Mouse (Mus musculus) liver, embryonic 12.5 days (tissue): ENCODE data around the gene Bet1l. TPM values are rescaled to one million over a fixed set of nuclear protein-coding genes. Genes with fewer than 3 reads are reported as not detected.
A peak's percentile ranks its signal among the peaks of the same experiment; 100 is the strongest.

Source experiments
- ATAC-seq: fragments of 200-750 bp; cut with Nextera tagmentation; 2 replicates; pipeline ENCODE4 v1.8.0; 2017; ENCODE audit warnings: moderate number of reproducible peaks, mild to moderate bottlenecking, moderate library complexity
- H3K27ac ChIP-seq: fragments of 300-500 bp; sonication (generic); 2 replicates; pipeline ENCODE4 v1.5.1; 2016; ENCODE audit warnings: mild to moderate bottlenecking
- H3K27me3 ChIP-seq: fragments of 300-500 bp; sonication (generic); replicated peaks from 2 replicates; pipeline ENCODE4 v1.6.1; 2016; ENCODE audit warnings: mild to moderate bottlenecking, moderate library complexity
- H3K36me3 ChIP-seq: fragments of 300-500 bp; sonication (generic); 2 replicates; pipeline ENCODE4 v1.6.1; 2016; ENCODE audit warnings: mild to moderate bottlenecking, moderate library complexity
- H3K4me1 ChIP-seq: fragments of 300-500 bp; sonication (generic); 2 replicates; pipeline ENCODE4 v1.6.1; 2016
- H3K4me2 ChIP-seq: fragments of 300-500 bp; sonication (generic); 2 replicates; pipeline ENCODE4 v1.6.1; 2016; ENCODE audit warnings: mild to moderate bottlenecking, moderate library complexity
- H3K4me3 ChIP-seq: fragments of 300-500 bp; sonication (generic); 2 replicates; pipeline ENCODE4 v1.5.1; 2016; ENCODE audit warnings: mild to moderate bottlenecking, moderate library complexity
- H3K9ac ChIP-seq: fragments of 300-500 bp; sonication (generic); 2 replicates; pipeline ENCODE4 v1.6.1; 2016; ENCODE audit warnings: mild to moderate bottlenecking, moderate library complexity
- H3K9me3 ChIP-seq: fragments of 300-500 bp; sonication (generic); replicated peaks from 2 replicates; pipeline ENCODE4 v1.6.1; 2016; ENCODE audit warnings: mild to moderate bottlenecking, moderate library complexity
- WGBS: fragments of 180-500 bp; shearing (Covaris S2); methylation state at CpG from one replicate; pipeline ENCODE4 v1.1.7; 2016; ENCODE audit not compliant: insufficient replicate concordance; 5-methylcytosine and 5-hydroxymethylcytosine counted together
- polyA plus RNA-seq: library from polyadenylated mRNA; unstranded; fragments of >200 nt; fragmentation: Nextera tagmentation; extraction: Ambion mirVana; gene quantifications from 2 replicates; pipeline ENCODE4 v1.2.1, GENCODE M21; 2016

Bet1l gene
- polyA plus RNA-seq, 1 experiment from 2014 or later, result 18.0 TPM

- Histone ChIP-seq H3K4me3 (no peak overlapping the region), H3K4me1 (0 out of 2 replicates have a peak, but pooled peaks cover 9% of the 10 kb centered on the region), H3K36me3 (no peaks in the 10 kb centered on the region), H3K27me3 (peaks cover 7% of the 10 kb centered on the region; the same call in 1 of the 2 replicates), H3K9me3 (no peaks in the 10 kb centered on the region), H3K4me2 (no peak overlapping the region), H3K27ac (no peak overlapping the region), H3K9ac (no peak overlapping the region)
- ATAC-seq, result no peak
- WGBS, result 73% methylated on average over 4 of the region's 4 CpGs
Observed at GRCm38 (mm10) chr7:140822731-140823130, 34.6 kb downstream of the Bet1l start.

GRCm38 (mm10) chr7:140821653-140822329 is 35.6 kb downstream of the Bet1l start, which contains the start of gene Zfp941:
Gene Zfp941, minus strand, starts transcription at chr7:140822178.
- WGBS, result 5% methylated on average over 21 of the region's 21 CpGs
- Histone ChIP-seq H3K9ac (peak within 1 kb of the TSS; percentile 9; the same call in 1 of the 2 replicates), H3K27ac (no peak within 1 kb of the TSS), H3K4me2 (peak within 1 kb of the TSS; percentile 64), H3K9me3 (no peaks in the 10 kb centered on the region), H3K4me1 (0 out of 2 replicates have a peak, but pooled peaks cover 9% of the 10 kb centered on the region), H3K4me3 (peak within 1 kb of the TSS; percentile 41), H3K27me3 (peaks cover 7% of the 10 kb centered on the region; the same call in 1 of the 2 replicates), H3K36me3 (no peaks in the 10 kb centered on the region)
- ATAC-seq, result peak; percentile 63

GRCm38 (mm10) chr7:140821305-140821652 is 36.1 kb downstream of the Bet1l start:
- WGBS, result 58% methylated on average over 5 of the region's 5 CpGs
- 0 out of 2 replicates have a peak overlapping the region, but pooled peaks have one; percentile 9 for H3K9ac ChIP-seq
- 0 out of 2 replicates have a peak, but pooled peaks cover 7% of the 10 kb centered on the region for H3K27me3 ChIP-seq
- no peak for ATAC-seq
- no peaks in the 10 kb centered on the region for H3K9me3 ChIP-seq
- 0 out of 2 replicates have a peak, but pooled peaks cover 9% of the 10 kb centered on the region for H3K4me1 ChIP-seq
- no peak overlapping the region for H3K27ac ChIP-seq
- H3K4me3 ChIP-seq, result peak overlapping the region; percentile 41
- no peaks in the 10 kb centered on the region for H3K36me3 ChIP-seq
- H3K4me2 ChIP-seq, result peak overlapping the region; percentile 64

- no peak overlapping the region for H3K9ac ChIP-seq
- H3K4me2 ChIP-seq, result no peak overlapping the region
- no peak overlapping the region for H3K27ac ChIP-seq
- H3K4me1 ChIP-seq, result 0 out of 2 replicates have a peak, but pooled peaks cover 9% of the 10 kb centered on the region
- H3K27me3 ChIP-seq, result 0 out of 2 replicates have a peak, but pooled peaks cover 7% of the 10 kb centered on the region
- H3K9me3 ChIP-seq, result no peaks in the 10 kb centered on the region
- H3K4me3 ChIP-seq, result no peak overlapping the region
- ATAC-seq, result no peak
- no peaks in the 10 kb centered on the region for H3K36me3 ChIP-seq
- 60% methylated on average over 4 of the region's 4 CpGs for WGBS
Observed at GRCm38 (mm10) chr7:140820173-140820572, 37.2 kb downstream of the Bet1l start.

- Histone ChIP-seq H3K36me3 (no peaks in the 10 kb centered on the region), H3K27me3 (no peaks in the 10 kb centered on the region), H3K27ac (no peak overlapping the region), H3K9ac (no peak overlapping the region), H3K4me1 (no peaks in the 10 kb centered on the region), H3K9me3 (no peaks in the 10 kb centered on the region), H3K4me3 (no peak overlapping the region), H3K4me2 (no peak overlapping the region)
- WGBS, result 79% methylated on average over 12 of the region's 12 CpGs
- no peak for ATAC-seq
Observed at GRCm38 (mm10) chr7:140812850-140813249, 44.5 kb downstream of the Bet1l start.

GRCm38 (mm10) chr7:140811714-140812113 is 45.7 kb downstream of the Bet1l start:
- WGBS, result 79% methylated on average over 13 of the region's 13 CpGs
- Histone ChIP-seq H3K9ac (no peak overlapping the region), H3K9me3 (no peaks in the 10 kb centered on the region), H3K36me3 (no peaks in the 10 kb centered on the region), H3K4me1 (no peaks in the 10 kb centered on the region), H3K27me3 (no peaks in the 10 kb centered on the region), H3K4me3 (no peak overlapping the region), H3K27ac (no peak overlapping the region), H3K4me2 (no peak overlapping the region)
- ATAC-seq, result no peak

- H3K27ac ChIP-seq, result no peak overlapping the region
- H3K4me1 ChIP-seq, result no peaks in the 10 kb centered on the region
- no peaks in the 10 kb centered on the region for H3K27me3 ChIP-seq
- no peak for ATAC-seq
- H3K9me3 ChIP-seq, result no peaks in the 10 kb centered on the region
- H3K4me2 ChIP-seq, result no peak overlapping the region
- WGBS, result 72% methylated on average over 6 of the region's 6 CpGs
- H3K4me3 ChIP-seq, result no peak overlapping the region
- no peaks in the 10 kb centered on the region for H3K36me3 ChIP-seq
- no peak overlapping the region for H3K9ac ChIP-seq
Observed at GRCm38 (mm10) chr7:140810496-140810895, 46.9 kb downstream of the Bet1l start.

GRCm38 (mm10) chr7:140805704-140806103 is 51.7 kb downstream of the Bet1l start:
- 8% methylated on average over 1 of the region's 1 CpGs for WGBS
- H3K36me3 ChIP-seq, result no peaks in the 10 kb centered on the region
- no peak overlapping the region for H3K4me2 ChIP-seq
- H3K9me3 ChIP-seq, result no peaks in the 10 kb centered on the region
- H3K4me1 ChIP-seq, result no peaks in the 10 kb centered on the region
- no peak overlapping the region for H3K27ac ChIP-seq
- H3K4me3 ChIP-seq, result no peak overlapping the region
- H3K27me3 ChIP-seq, result no peaks in the 10 kb centered on the region
- no peak overlapping the region for H3K9ac ChIP-seq
- peak; percentile 54 for ATAC-seq

Other genes with a start within 250 kb of the Bet1l start
- gene Olfr61, start 228.6 kb downstream of the Bet1l start, polyA plus RNA-seq, result not detected in 2 replicates
- gene Olfr53, start 211.1 kb downstream of the Bet1l start, polyA plus RNA-seq, result not detected in 2 replicates
- gene Olfr539, start 197.6 kb downstream of the Bet1l start, polyA plus RNA-seq, result not detected in 2 replicates
- gene Olfr45, start 175.6 kb downstream of the Bet1l start, polyA plus RNA-seq, result not detected in 2 replicates
- not detected in 2 replicates for gene Olfr541, start 160.3 kb downstream of the Bet1l start, polyA plus RNA-seq
- not detected in 2 replicates for gene Cyp2e1, start 93.8 kb downstream of the Bet1l start, polyA plus RNA-seq
- gene Syce1, start 69.7 kb downstream of the Bet1l start, polyA plus RNA-seq, result 0.15 TPM in 1 of 2 replicates, not detected in the other
- 0.43 and 0.51 TPM in 2 replicates for gene Zfp941, start 35.4 kb downstream of the Bet1l start, polyA plus RNA-seq
- 4.5 and 4.6 TPM in 2 replicates for gene Urah, start 22.6 kb downstream of the Bet1l start, polyA plus RNA-seq
- not detected in 2 replicates for gene Scgb1c1, start 12.0 kb downstream of the Bet1l start, polyA plus RNA-seq
- 0.07 TPM in 1 of 2 replicates, not detected in the other for gene Odf3, start 9.8 kb downstream of the Bet1l start, polyA plus RNA-seq
- not detected in 2 replicates for gene Gm45785, start 1.2 kb downstream of the Bet1l start, polyA plus RNA-seq
- gene Ric8a, start 620 bp downstream of the Bet1l start, polyA plus RNA-seq, result 30.7 and 33.8 TPM in 2 replicates
- 204 and 213 TPM in 2 replicates for gene Psmd13, start 24.4 kb upstream of the Bet1l start, polyA plus RNA-seq
- 16.0 and 18.1 TPM in 2 replicates for gene Sirt3, start 24.7 kb upstream of the Bet1l start, polyA plus RNA-seq
- gene Cox8b, start 42.9 kb upstream of the Bet1l start, polyA plus RNA-seq, result not detected in 2 replicates
- gene Nlrp6, start 63.3 kb upstream of the Bet1l start, polyA plus RNA-seq, result 1.1 and 1.4 TPM in 2 replicates
- gene Pgghg, start 83.8 kb upstream of the Bet1l start, polyA plus RNA-seq, result 7.8 and 7.9 TPM in 2 replicates
- 0.94 and 0.99 TPM in 2 replicates for gene Ifitm5, start 92.7 kb upstream of the Bet1l start, polyA plus RNA-seq
- gene Gm45717, start 98.4 kb upstream of the Bet1l start, polyA plus RNA-seq, result not detected in 2 replicates
- 355 TPM in 2 replicates for gene Ifitm2, start 98.4 kb upstream of the Bet1l start, polyA plus RNA-seq
- 19.5 and 23.4 TPM in 2 replicates for gene Ifitm1, start 109.6 kb upstream of the Bet1l start, polyA plus RNA-seq
- gene Ifitm3, start 153.2 kb upstream of the Bet1l start, polyA plus RNA-seq, result 35.7 TPM in 2 replicates
- 1.4 and 2.7 TPM in 2 replicates for gene Ifitm6, start 160.3 kb upstream of the Bet1l start, polyA plus RNA-seq
- gene Gm17387, start 171.6 kb upstream of the Bet1l start, polyA plus RNA-seq, result not detected in 2 replicates
- 1.9 and 2.3 TPM in 2 replicates for gene B4galnt4, start 203.5 kb upstream of the Bet1l start, polyA plus RNA-seq
- gene Pkp3, start 220.6 kb upstream of the Bet1l start, polyA plus RNA-seq, result 0.71 and 1.1 TPM in 2 replicates
- gene Sigirr, start 243.0 kb upstream of the Bet1l start, polyA plus RNA-seq, result 16.0 and 16.5 TPM in 2 replicates